Mouse (Mus musculus): ENCODE results near the gene Sar1a. TPM values are rescaled to one million over a fixed set of nuclear protein-coding genes. Genes with fewer than 3 reads are reported as not detected.

Sar1a gene
- polyA plus RNA-seq, 1 experiment from 2014 or later: 185 TPM

DNA sequence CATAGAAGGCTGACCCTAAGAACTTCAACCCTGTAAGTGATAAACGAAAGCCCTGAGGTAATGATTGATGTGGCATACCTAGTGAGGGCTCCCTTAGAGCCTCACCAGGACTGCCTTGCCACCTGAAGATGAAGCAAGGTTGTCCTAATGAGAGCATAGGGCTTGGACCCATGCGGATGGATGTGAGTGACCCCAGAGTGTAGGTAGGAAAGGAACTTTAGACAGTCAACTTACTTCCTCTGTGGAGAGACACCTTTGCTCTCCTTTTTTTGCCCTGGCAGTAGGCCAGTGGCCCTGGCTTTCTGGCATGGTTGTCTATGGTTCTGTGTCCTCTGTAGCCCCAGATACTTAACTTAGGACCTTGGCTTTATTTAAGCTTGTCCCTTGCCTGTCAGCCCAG lies 16.9 kb downstream of the Sar1a start:
- Histone ChIP-seq H3K27me3 (ENCODE audit: control insufficient read depth, insufficient read depth, low read length) (no peaks in the 10 kb centered on the region), H3K4me2 (ENCODE audit: low read depth, low read length) (peak overlapping the region; percentile 100), H3K9me3 (ENCODE audit: control insufficient read depth, low read length) (no peaks in the 10 kb centered on the region), H3K36me3 (ENCODE audit: control insufficient read depth, insufficient read depth, low read length) (peaks cover 16% of the 10 kb centered on the region), H3K27ac (ENCODE audit: low read depth, low read length) (no peak overlapping the region), H3K4me1 (ENCODE audit: control insufficient read depth, insufficient read depth, low read length) (peaks cover 13% of the 10 kb centered on the region), H3K4me3 (ENCODE audit: low read depth, low read length) (peak overlapping the region; percentile 76), H3K9ac (replicated peaks; ENCODE audit: low read depth, low read length) (no peak overlapping the region)
- WGBS: 89% methylated on average over 2 of the region's 2 CpGs
- ATAC-seq (ENCODE audit: low read depth): no peak

DNA sequence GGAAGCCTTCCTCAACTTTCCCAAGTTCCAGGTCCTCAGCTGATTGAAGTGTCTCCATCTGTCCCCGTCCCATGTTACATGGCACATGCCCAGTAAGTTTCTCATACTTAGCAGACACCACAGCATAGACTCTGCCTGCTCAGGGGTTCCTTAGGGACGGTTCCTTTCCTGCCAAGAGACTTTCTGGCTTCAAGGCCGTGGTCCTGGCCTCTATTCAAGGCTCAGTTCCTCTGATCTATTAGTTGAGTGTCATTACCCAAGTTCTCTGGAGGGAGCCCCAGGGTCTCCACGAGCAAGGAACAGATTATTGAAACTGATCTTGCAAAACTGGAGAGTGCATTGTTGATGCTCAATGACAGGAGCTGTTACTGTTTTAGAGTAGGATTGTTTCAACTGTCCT lies 24.6 kb downstream of the Sar1a start:
- WGBS: 86% methylated on average over 4 of the region's 4 CpGs
- H3K9ac ChIP-seq (replicated peaks; ENCODE audit: low read depth, low read length): no peak overlapping the region
- ATAC-seq (ENCODE audit: low read depth): no peak

DNA sequence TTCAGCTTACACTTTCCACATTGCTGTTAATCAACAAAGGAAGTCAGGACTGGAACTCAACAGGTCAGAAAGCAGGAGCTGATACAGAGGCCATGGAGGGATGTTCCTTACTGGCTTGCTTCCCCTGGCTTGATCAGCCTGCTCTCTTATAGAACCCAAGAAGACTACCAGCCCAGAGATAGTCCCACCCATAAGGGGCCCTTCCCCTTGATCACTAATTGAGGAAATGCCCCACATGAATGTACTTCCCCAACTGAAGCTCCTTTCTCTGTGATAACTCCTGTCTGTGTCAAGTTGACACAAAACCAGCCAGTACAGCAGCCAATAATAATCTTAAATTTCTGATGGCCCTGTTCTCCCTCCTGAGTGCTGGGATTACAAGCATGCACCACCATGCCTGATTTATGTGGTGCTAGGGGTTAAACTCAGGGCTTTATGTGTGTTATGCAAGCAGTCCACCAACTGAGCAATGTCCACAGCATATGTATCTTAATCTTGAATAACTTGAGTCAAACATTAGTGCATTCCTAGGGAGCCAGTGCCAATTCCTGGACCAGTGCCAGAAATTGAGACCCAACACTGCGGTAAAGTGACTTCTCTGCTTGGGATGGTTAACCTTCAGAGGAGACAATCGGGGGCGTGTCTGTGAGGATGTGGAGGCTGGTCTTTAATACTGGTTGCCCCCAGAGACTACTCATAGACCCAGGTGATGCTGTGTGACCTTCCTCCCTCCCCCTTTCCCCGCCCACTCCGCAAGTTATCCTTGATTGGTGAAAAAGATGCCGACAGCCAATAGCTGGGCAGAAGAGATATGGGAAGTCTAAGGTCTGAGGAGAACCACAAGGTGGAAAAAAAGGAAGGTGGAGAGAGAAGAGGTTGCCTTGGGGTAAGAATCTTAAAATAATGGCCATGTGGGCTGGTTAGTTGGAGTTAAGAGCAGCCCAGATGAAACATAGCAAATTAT lies 26.6 kb downstream of the Sar1a start:
- WGBS: 74% methylated on average over 6 of the region's 6 CpGs
- no peak overlapping the region for H3K4me2 ChIP-seq (ENCODE audit: low read depth, low read length)
- no peak overlapping the region for H3K27ac ChIP-seq (ENCODE audit: low read depth, low read length)
- no peak overlapping the region for H3K4me3 ChIP-seq (ENCODE audit: low read depth, low read length)
- peaks cover 13% of the 10 kb centered on the region; the same call in 1 of the 2 replicates for H3K36me3 ChIP-seq (ENCODE audit: control insufficient read depth, insufficient read depth, low read length)
- ATAC-seq (ENCODE audit: low read depth): no peak
- H3K4me1 ChIP-seq (ENCODE audit: control insufficient read depth, insufficient read depth, low read length): no peaks in the 10 kb centered on the region
- no peaks in the 10 kb centered on the region for H3K27me3 ChIP-seq (ENCODE audit: control insufficient read depth, insufficient read depth, low read length)
- H3K9ac ChIP-seq (replicated peaks; ENCODE audit: low read depth, low read length): no peak overlapping the region
- H3K9me3 ChIP-seq (ENCODE audit: control insufficient read depth, low read length): no peaks in the 10 kb centered on the region

More for the DNA sequence above, 24.6 kb downstream of the Sar1a start:
- no peaks in the 10 kb centered on the region for H3K27me3 ChIP-seq (ENCODE audit: control insufficient read depth, insufficient read depth, low read length)
- peaks cover 13% of the 10 kb centered on the region; the same call in 1 of the 2 replicates for H3K36me3 ChIP-seq (ENCODE audit: control insufficient read depth, insufficient read depth, low read length)
- no peak overlapping the region for H3K27ac ChIP-seq (ENCODE audit: low read depth, low read length)
- H3K4me2 ChIP-seq (ENCODE audit: low read depth, low read length): no peak overlapping the region
- H3K4me1 ChIP-seq (ENCODE audit: control insufficient read depth, insufficient read depth, low read length): no peaks in the 10 kb centered on the region
- H3K4me3 ChIP-seq (ENCODE audit: low read depth, low read length): no peak overlapping the region
- H3K9me3 ChIP-seq (ENCODE audit: control insufficient read depth, low read length): no peaks in the 10 kb centered on the region

DNA sequence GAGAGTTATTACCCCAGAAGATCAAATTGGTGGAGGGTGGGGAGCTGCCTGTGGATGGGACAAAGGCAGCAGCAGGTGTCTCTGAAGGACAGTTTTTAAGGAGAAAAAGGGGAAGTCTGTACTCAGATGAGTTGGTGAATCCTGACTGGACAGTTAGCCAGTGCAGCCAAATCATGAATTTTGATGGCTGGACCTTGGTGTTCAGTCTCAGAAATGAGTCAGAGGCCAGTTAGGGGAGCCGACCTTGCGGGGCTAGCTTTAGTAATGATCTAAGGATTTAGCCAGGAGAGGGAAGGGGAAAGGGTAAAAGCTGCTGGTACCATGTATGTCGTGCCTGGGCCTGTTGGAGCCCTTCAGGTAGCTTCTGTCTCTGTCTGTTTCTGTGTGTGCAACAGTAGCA lies 33.5 kb downstream of the Sar1a start:
- Histone ChIP-seq H3K27me3 (ENCODE audit: control insufficient read depth, insufficient read depth, low read length) (no peaks in the 10 kb centered on the region), H3K9me3 (ENCODE audit: control insufficient read depth, low read length) (no peaks in the 10 kb centered on the region), H3K4me3 (ENCODE audit: low read depth, low read length) (no peak overlapping the region), H3K27ac (ENCODE audit: low read depth, low read length) (no peak overlapping the region), H3K4me2 (ENCODE audit: low read depth, low read length) (no peak overlapping the region), H3K36me3 (ENCODE audit: control insufficient read depth, insufficient read depth, low read length) (no peaks in the 10 kb centered on the region), H3K9ac (replicated peaks; ENCODE audit: low read depth, low read length) (no peak overlapping the region), H3K4me1 (ENCODE audit: control insufficient read depth, insufficient read depth, low read length) (0 out of 2 replicates have a peak, but pooled peaks cover 3% of the 10 kb centered on the region)
- 59% methylated on average over 3 of the region's 3 CpGs for WGBS
- ATAC-seq (ENCODE audit: low read depth): no peak

DNA sequence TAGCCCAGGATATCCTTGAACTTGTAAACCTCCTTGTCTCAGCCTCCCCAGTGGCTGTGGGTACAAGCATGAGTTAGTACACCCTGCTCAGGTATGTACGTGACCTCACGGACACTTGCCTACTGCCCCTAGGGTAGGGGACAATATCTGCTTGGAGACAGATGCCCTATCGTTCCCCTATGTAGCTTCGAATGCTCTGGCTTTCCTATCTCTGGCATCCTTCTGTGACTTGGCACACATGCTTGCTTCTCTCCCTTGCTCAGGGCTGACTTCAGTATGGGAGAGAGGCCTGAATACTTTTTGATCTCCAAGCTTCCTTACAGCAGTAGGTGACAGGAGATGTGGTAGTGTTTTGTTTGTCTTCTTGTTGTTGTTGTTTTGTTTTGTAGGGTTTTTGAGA lies 34.0 kb downstream of the Sar1a start:
- Histone ChIP-seq H3K4me1 (ENCODE audit: control insufficient read depth, insufficient read depth, low read length) (0 out of 2 replicates have a peak, but pooled peaks cover 3% of the 10 kb centered on the region), H3K9me3 (ENCODE audit: control insufficient read depth, low read length) (no peaks in the 10 kb centered on the region), H3K4me3 (ENCODE audit: low read depth, low read length) (no peak overlapping the region), H3K4me2 (ENCODE audit: low read depth, low read length) (no peak overlapping the region), H3K27me3 (ENCODE audit: control insufficient read depth, insufficient read depth, low read length) (no peaks in the 10 kb centered on the region), H3K9ac (replicated peaks; ENCODE audit: low read depth, low read length) (no peak overlapping the region), H3K36me3 (ENCODE audit: control insufficient read depth, insufficient read depth, low read length) (no peaks in the 10 kb centered on the region), H3K27ac (ENCODE audit: low read depth, low read length) (no peak overlapping the region)
- no peak for ATAC-seq (ENCODE audit: low read depth)
- WGBS: 92% methylated on average over 4 of the region's 4 CpGs

DNA sequence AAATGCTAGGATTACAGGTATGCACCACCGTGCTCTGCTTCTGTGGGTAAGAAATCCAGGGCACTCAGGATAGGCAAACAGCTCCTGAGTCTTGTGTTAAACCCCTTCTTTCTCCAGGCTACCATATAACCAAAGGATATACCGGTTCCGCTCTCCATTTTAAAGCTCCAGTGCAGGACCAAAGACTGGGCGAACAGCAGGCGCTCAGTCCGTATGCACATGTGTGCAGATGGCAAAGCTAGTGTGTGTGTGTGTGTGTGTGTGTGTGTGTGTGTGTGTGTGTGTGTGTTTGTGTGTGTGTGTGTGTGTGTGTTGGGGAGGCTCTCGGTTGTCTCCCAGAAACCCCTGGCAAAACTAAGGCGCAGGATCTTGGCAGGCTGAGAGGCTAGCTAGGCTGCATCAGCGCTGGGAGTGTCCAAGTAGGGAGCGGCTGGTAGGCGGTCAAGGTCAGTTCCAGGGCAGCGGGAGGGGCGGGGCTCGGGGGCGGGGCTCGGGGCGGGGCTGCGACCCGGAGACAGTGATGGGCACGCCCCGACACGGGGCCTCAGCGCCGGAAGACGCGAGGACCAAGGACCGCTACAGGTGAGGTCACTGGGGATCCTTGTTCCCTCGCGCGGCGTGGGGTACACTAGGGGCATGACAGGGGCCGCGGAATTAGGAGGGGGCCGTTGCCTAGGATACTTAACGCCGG lies 34.8 kb downstream of the Sar1a start, which contains the start of gene Aifm2:
TSS of gene Aifm2 (plus strand) at position 493 of the 691 bp plus-strand sequence.
- Histone ChIP-seq H3K4me1 (ENCODE audit: control insufficient read depth, insufficient read depth, low read length) (0 out of 2 replicates have a peak, but pooled peaks cover 3% of the 10 kb centered on the region), H3K27me3 (ENCODE audit: control insufficient read depth, insufficient read depth, low read length) (no peaks in the 10 kb centered on the region), H3K4me3 (ENCODE audit: low read depth, low read length) (peak within 1 kb of the TSS; percentile 47), H3K4me2 (ENCODE audit: low read depth, low read length) (peak within 1 kb of the TSS; percentile 92), H3K36me3 (ENCODE audit: control insufficient read depth, insufficient read depth, low read length) (no peaks in the 10 kb centered on the region), H3K9me3 (ENCODE audit: control insufficient read depth, low read length) (no peaks in the 10 kb centered on the region), H3K27ac (ENCODE audit: low read depth, low read length) (no peak within 1 kb of the TSS), H3K9ac (replicated peaks; ENCODE audit: low read depth, low read length) (peak within 1 kb of the TSS; percentile 53)
- 14% methylated on average over 30 of the region's 36 CpGs for WGBS
- peak; percentile 80 for ATAC-seq (ENCODE audit: low read depth)

DNA sequence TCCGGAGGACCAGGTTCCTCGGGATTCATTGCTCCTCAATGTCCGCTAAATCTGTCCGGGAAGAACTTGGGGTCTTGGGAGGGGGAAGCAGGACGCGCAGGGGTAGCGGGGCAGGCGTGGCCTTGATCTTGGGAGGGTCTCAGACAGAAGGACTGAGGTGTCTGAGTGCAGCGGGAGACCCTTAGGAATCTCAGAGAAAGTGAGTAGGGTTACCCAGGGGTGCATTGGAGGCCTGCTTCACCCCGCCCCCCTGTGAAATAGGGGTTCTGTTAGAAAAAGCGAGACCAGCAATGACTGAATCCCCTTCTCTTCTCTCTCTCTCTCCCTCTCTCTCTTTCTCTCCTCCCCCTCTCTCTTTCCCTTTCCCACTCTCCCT lies 35.4 kb downstream of the Sar1a start:
- H3K36me3 ChIP-seq (ENCODE audit: control insufficient read depth, insufficient read depth, low read length): no peaks in the 10 kb centered on the region
- ATAC-seq (ENCODE audit: low read depth): peak; percentile 28; the same call in 1 of the 2 replicates
- peak overlapping the region; percentile 53 for H3K9ac ChIP-seq (replicated peaks; ENCODE audit: low read depth, low read length)
- 0 out of 2 replicates have a peak, but pooled peaks cover 3% of the 10 kb centered on the region for H3K4me1 ChIP-seq (ENCODE audit: control insufficient read depth, insufficient read depth, low read length)
- peak overlapping the region; percentile 47 for H3K4me3 ChIP-seq (ENCODE audit: low read depth, low read length)
- 3% methylated on average over 11 of the region's 11 CpGs for WGBS
- no peaks in the 10 kb centered on the region for H3K27me3 ChIP-seq (ENCODE audit: control insufficient read depth, insufficient read depth, low read length)
- peak overlapping the region; percentile 92 for H3K4me2 ChIP-seq (ENCODE audit: low read depth, low read length)
- no peak overlapping the region for H3K27ac ChIP-seq (ENCODE audit: low read depth, low read length)
- no peaks in the 10 kb centered on the region for H3K9me3 ChIP-seq (ENCODE audit: control insufficient read depth, low read length)

DNA sequence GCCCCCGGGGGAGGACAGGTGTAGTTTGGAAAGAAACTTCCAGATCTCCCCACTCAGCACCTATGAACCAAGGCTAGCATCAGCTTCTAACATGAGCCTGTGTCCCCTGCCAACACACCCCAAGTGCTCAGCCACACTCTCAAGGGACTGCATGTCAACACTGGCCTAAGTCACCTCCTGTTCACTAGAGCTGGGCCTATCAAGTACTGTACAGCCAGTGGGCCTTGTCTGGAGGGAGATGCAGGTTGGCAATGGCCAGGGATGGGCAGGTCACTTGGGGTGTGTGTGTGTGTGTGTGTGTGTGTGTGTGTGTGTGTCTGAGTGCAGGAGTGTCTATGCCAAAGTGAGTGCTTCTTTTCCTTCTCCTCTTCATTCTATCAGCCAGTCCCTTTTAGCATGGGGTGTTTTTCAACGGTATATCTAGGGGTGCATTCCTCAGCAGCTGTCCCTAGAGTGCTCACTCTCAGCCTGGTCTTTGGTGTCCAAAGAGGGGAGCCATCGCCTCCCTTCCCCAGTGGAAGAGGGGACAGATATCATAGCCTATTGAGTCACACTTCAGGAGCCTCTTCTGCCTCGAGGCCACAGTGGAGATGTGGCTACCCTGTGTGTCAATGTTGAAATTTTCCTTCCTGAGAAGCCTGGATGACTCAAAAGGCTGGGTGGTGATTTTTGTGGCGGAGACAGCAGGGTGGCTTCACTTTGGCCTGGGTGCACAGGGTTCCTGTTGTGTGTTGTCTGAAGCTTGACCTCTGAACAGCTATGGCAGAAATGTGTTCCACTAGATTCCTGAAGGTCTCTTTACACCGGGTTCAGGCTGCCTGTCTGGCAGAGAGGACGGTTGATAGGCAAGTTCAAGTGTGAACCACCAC lies 36.1 kb downstream of the Sar1a start:
- Histone ChIP-seq H3K4me1 (ENCODE audit: control insufficient read depth, insufficient read depth, low read length) (0 out of 2 replicates have a peak, but pooled peaks cover 3% of the 10 kb centered on the region), H3K9ac (replicated peaks; ENCODE audit: low read depth, low read length) (no peak overlapping the region)
- WGBS: 79% methylated on average over 7 of the region's 7 CpGs

More for the DNA sequence above, 36.1 kb downstream of the Sar1a start:
- Histone ChIP-seq H3K4me3 (ENCODE audit: low read depth, low read length) (no peak overlapping the region), H3K27me3 (ENCODE audit: control insufficient read depth, insufficient read depth, low read length) (no peaks in the 10 kb centered on the region), H3K36me3 (ENCODE audit: control insufficient read depth, insufficient read depth, low read length) (no peaks in the 10 kb centered on the region), H3K9me3 (ENCODE audit: control insufficient read depth, low read length) (no peaks in the 10 kb centered on the region), H3K27ac (ENCODE audit: low read depth, low read length) (no peak overlapping the region), H3K4me2 (ENCODE audit: low read depth, low read length) (no peak overlapping the region; the same call in 1 of the 2 replicates)
- ATAC-seq (ENCODE audit: low read depth): no peak

Measured in neural tube, embryonic 14.5 days (tissue).